Comparison of ENCODE assay signal across 32 mouse cellular contexts in genomic region chr15:100411731-100412130, GRCm38 (mm10). TPM values are rescaled to one million over a fixed set of nuclear protein-coding genes. Genes with fewer than 3 reads are reported as not detected.
DNase-seq lines count a peak whose midpoint lies in the region; ATAC-seq and TF ChIP-seq lines count a peak whose summit lies in the region.
"Had no signal": no experiment of that assay in that cellular context is flagged by ENCODE, and none has a peak within 500 bp of the region (broad histone marks: within the 10 kb centered on the region; RNA-seq: fewer than 3 reads in every experiment).

No protein-coding gene starts in this region.

- H3K27ac ChIP-seq in intestine, embryonic 16.5 days (ENCODE audit: low read length): peak overlapping the region; percentile 63
- H3K27ac ChIP-seq in intestine, embryonic 15.5 days: no peak overlapping the region
- no peak overlapping the region for H3K27ac ChIP-seq in liver, adult 2 months (replicated peaks; ENCODE audit: insufficient read depth, low read depth, low read length)
- peak overlapping the region; percentile 87 for H3K27ac ChIP-seq in liver, embryonic 15.5 days (replicated peaks)
- H3K27ac ChIP-seq: embryonic facial prominence, embryonic 10.5 days; embryonic facial prominence, embryonic 15.5 days; forebrain, embryonic 12.5 days; hindbrain, embryonic 10.5 days; hindbrain, embryonic 15.5 days; limb, embryonic 12.5 days; macrophage; midbrain, embryonic 13.5 days; neural tube, embryonic 13.5 days had no signal

- H3K9ac ChIP-seq in intestine, embryonic 16.5 days (ENCODE audit: low read depth, low read length): no peak overlapping the region
- no peak overlapping the region for H3K9ac ChIP-seq in intestine, embryonic 15.5 days
- H3K9ac ChIP-seq in liver, adult 2 months (ENCODE audit: low read depth, low read length): no peak overlapping the region
- H3K9ac ChIP-seq in liver, embryonic 15.5 days: 0 out of 2 replicates have a peak overlapping the region, but pooled peaks have one; percentile 1
- H3K9ac ChIP-seq: embryonic facial prominence, embryonic 15.5 days; forebrain, embryonic 12.5 days; forebrain, postnatal 0 days; hindbrain, embryonic 15.5 days; limb, embryonic 12.5 days; midbrain, embryonic 13.5 days; neural tube, embryonic 13.5 days had no signal

- H3K79me2 ChIP-seq in liver, adult 2 months (ENCODE audit: control insufficient read depth, insufficient read depth, low read length): peaks cover 20% of the 10 kb centered on the region

- no peak for TF ChIP-seq POLR2A in liver, adult 2 months (IDR thresholded peaks at IDR 0.05; ENCODE audit: extremely low read depth, insufficient read depth, low read length)

- no peak overlapping the region for H3K4me2 ChIP-seq in intestine, embryonic 16.5 days (ENCODE audit: low read depth, low read length)
- no peak overlapping the region for H3K4me2 ChIP-seq in intestine, embryonic 15.5 days (replicated peaks)
- peak overlapping the region; percentile 57; the same call in 1 of the 2 replicates for H3K4me2 ChIP-seq in liver, embryonic 15.5 days
- H3K4me2 ChIP-seq: embryonic facial prominence, embryonic 15.5 days; forebrain, embryonic 12.5 days; heart, embryonic 11.5 days; hindbrain, embryonic 15.5 days; limb, embryonic 12.5 days; midbrain, embryonic 13.5 days; neural tube, embryonic 13.5 days had no signal

- H3K4me3 ChIP-seq in intestine, embryonic 16.5 days (ENCODE audit: low read length): no peak overlapping the region
- no peak overlapping the region for H3K4me3 ChIP-seq in intestine, embryonic 15.5 days (replicated peaks)
- no peak overlapping the region for H3K4me3 ChIP-seq in liver, adult 2 months (ENCODE audit: insufficient read depth, low read depth, low read length)
- H3K4me3 ChIP-seq in liver, embryonic 15.5 days (replicated peaks): no peak overlapping the region
- H3K4me3 ChIP-seq: embryonic facial prominence, embryonic 10.5 days; embryonic facial prominence, embryonic 15.5 days; forebrain, embryonic 12.5 days; hindbrain, embryonic 10.5 days; hindbrain, embryonic 15.5 days; limb, embryonic 12.5 days; midbrain, embryonic 13.5 days; neural tube, embryonic 13.5 days had no signal

- peaks cover 7% of the 10 kb centered on the region for H3K4me1 ChIP-seq in intestine, embryonic 16.5 days (ENCODE audit: control insufficient read depth, insufficient read depth, low read length)
- peaks cover 13% of the 10 kb centered on the region for H3K4me1 ChIP-seq in intestine, embryonic 15.5 days (replicated peaks)
- peaks cover 16% of the 10 kb centered on the region for H3K4me1 ChIP-seq in liver, adult 2 months (ENCODE audit: control insufficient read depth, insufficient read depth, low read length)
- peaks cover 78% of the 10 kb centered on the region for H3K4me1 ChIP-seq in liver, embryonic 15.5 days (replicated peaks)
- H3K4me1 ChIP-seq: hindbrain, embryonic 15.5 days; midbrain, embryonic 13.5 days had no signal

- 84% methylated on average over 5 of the region's 5 CpGs for WGBS in intestine, embryonic 16.5 days
- WGBS in intestine, embryonic 15.5 days: 81% methylated on average over 5 of the region's 5 CpGs
- WGBS in liver, adult 2 months: 56% methylated on average over 5 of the region's 5 CpGs
- WGBS in liver, embryonic 15.5 days (ENCODE audit: insufficient replicate concordance): 77% methylated on average over 5 of the region's 5 CpGs

- no peak for ATAC-seq in intestine, embryonic 16.5 days
- no peak for ATAC-seq in intestine, embryonic 15.5 days
- ATAC-seq in liver, embryonic 15.5 days (ENCODE audit: insufficient read depth): no peak
- ATAC-seq: forebrain, postnatal 0 days; inflammation-experienced regulatory T-cells, adult 6 months; midbrain, embryonic 13.5 days had no signal

- peak; percentile 59 for DNase-seq in liver, adult 2 months (ENCODE audit: extremely low read depth, low read depth, low spot score)
- DNase-seq in liver: no peak
- no peak for DNase-seq in urinary bladder, postnatal 36 days (ENCODE audit: low spot score in 2 of 2)
- DNase-seq: cerebellum, adult 8-10 months; cerebellum, postnatal 25 days; forebrain, postnatal 0 days; gastrocnemius, postnatal 25 days; heart, adult 11 months; heart, postnatal 10 days; thymus, postnatal 4 days had no signal

- peaks cover 16% of the 10 kb centered on the region; the same call in 1 of the 2 replicates for H3K36me3 ChIP-seq in intestine, embryonic 16.5 days (ENCODE audit: control insufficient read depth, insufficient read depth, low read length)
- peaks cover 8% of the 10 kb centered on the region; the same call in 1 of the 2 replicates for H3K36me3 ChIP-seq in intestine, embryonic 15.5 days
- peaks cover 5% of the 10 kb centered on the region for H3K36me3 ChIP-seq in liver, adult 2 months (ENCODE audit: control insufficient read depth, insufficient read depth, low read length)
- H3K36me3 ChIP-seq in liver, embryonic 15.5 days (replicated peaks): peaks cover 74% of the 10 kb centered on the region

- no peak for TF ChIP-seq CTCF in liver, adult 2 months (IDR thresholded peaks at IDR 0.05; ENCODE audit: low read depth, low read length)

- H3K27me3 ChIP-seq in intestine, embryonic 16.5 days (replicated peaks; ENCODE audit: control insufficient read depth, insufficient read depth, low read length): no peaks in the 10 kb centered on the region
- no peaks in the 10 kb centered on the region for H3K27me3 ChIP-seq in intestine, embryonic 15.5 days (replicated peaks)
- H3K27me3 ChIP-seq in liver, adult 2 months (ENCODE audit: control insufficient read depth, insufficient read depth, low read length): no peaks in the 10 kb centered on the region
- no peaks in the 10 kb centered on the region for H3K27me3 ChIP-seq in liver, embryonic 15.5 days
- H3K27me3 ChIP-seq: embryonic facial prominence, embryonic 15.5 days; forebrain, embryonic 12.5 days; hindbrain, embryonic 15.5 days; limb, embryonic 12.5 days; midbrain, embryonic 13.5 days; neural tube, embryonic 13.5 days had no signal

- H3K9me3 ChIP-seq in intestine, embryonic 16.5 days (ENCODE audit: control insufficient read depth, low read length): no peaks in the 10 kb centered on the region
- H3K9me3 ChIP-seq in intestine, embryonic 15.5 days: no peaks in the 10 kb centered on the region
- H3K9me3 ChIP-seq in liver, embryonic 15.5 days (replicated peaks): no peaks in the 10 kb centered on the region
- H3K9me3 ChIP-seq: embryonic facial prominence, embryonic 10.5 days; embryonic facial prominence, embryonic 15.5 days; forebrain, embryonic 12.5 days; hindbrain, embryonic 10.5 days; hindbrain, embryonic 15.5 days; limb, embryonic 12.5 days; midbrain, embryonic 13.5 days; neural tube, embryonic 13.5 days had no signal

RNA-seq across cellular contexts. Expression of gene Gm5475, which starts 10.2 kb away (rescaled TPM):
- 0.11 and 0.18 TPM in 2 replicates for polyA plus RNA-seq in intestine, embryonic 16.5 days (2015; fragmentation: Nextera tagmentation; extraction: Ambion mirVana)
- 0.13 and 0.19 TPM in 2 replicates for polyA plus RNA-seq in intestine, embryonic 15.5 days (2015; fragmentation: Nextera tagmentation; extraction: Ambion mirVana)
- total RNA-seq in liver, adult 2 months (2014; rRNA removed): not detected in 2 replicates
- not detected in 2 replicates for polyA plus RNA-seq in liver, adult 2 months (2012; rRNA removed)
- 0.05 TPM in 2 replicates for polyA plus RNA-seq in liver, embryonic 15.5 days (2015; fragmentation: Nextera tagmentation; extraction: Ambion mirVana)
- total RNA-seq: adrenal gland, adult 18-20 months; forebrain, postnatal 0 days; gastrocnemius, postnatal 25 days; heart, postnatal 10 days; layer of hippocampus, adult 18-20 months; left cerebral cortex, adult 18-20 months; megakaryocyte-erythroid progenitor cell, adult 5-6 weeks had no signal
- polyA plus RNA-seq: embryonic facial prominence, embryonic 10.5 days; heart, embryonic 11.5 days; hindbrain, embryonic 10.5 days; lung, adult 2 months; macrophage had no signal

RNA-seq across cellular contexts. Expression of gene Slc11a2, which starts 13.1 kb away (rescaled TPM):
- polyA plus RNA-seq in intestine, embryonic 16.5 days (2015; fragmentation: Nextera tagmentation; extraction: Ambion mirVana): 40.7 and 47.2 TPM in 2 replicates
- 29.8 and 29.9 TPM in 2 replicates for polyA plus RNA-seq in intestine, embryonic 15.5 days (2015; fragmentation: Nextera tagmentation; extraction: Ambion mirVana)
- total RNA-seq in liver, adult 2 months (2014; rRNA removed): 14.5 and 22.3 TPM in 2 replicates
- 23.2 and 25.2 TPM in 2 replicates for polyA plus RNA-seq in liver, adult 2 months (2012; rRNA removed)
- 39.7 and 43.9 TPM in 2 replicates for polyA plus RNA-seq in liver, embryonic 15.5 days (2015; fragmentation: Nextera tagmentation; extraction: Ambion mirVana)

RNA-seq across cellular contexts. Expression of gene Higd1c, which starts 47.4 kb away (rescaled TPM):
- polyA plus RNA-seq in intestine, embryonic 16.5 days (2015; fragmentation: Nextera tagmentation; extraction: Ambion mirVana): not detected in 2 replicates
- polyA plus RNA-seq in intestine, embryonic 15.5 days (2015; fragmentation: Nextera tagmentation; extraction: Ambion mirVana): 0.40 TPM in 1 of 2 replicates, not detected in the other
- not detected in 2 replicates for total RNA-seq in liver, adult 2 months (2014; rRNA removed)
- not detected in 2 replicates for polyA plus RNA-seq in liver, adult 2 months (2012; rRNA removed)
- not detected in 2 replicates for polyA plus RNA-seq in liver, embryonic 15.5 days (2015; fragmentation: Nextera tagmentation; extraction: Ambion mirVana)
- total RNA-seq: adrenal gland, adult 18-20 months; forebrain, postnatal 0 days; gastrocnemius, postnatal 25 days; heart, postnatal 10 days; layer of hippocampus, adult 18-20 months; layer of hippocampus, postnatal 10 days; left cerebral cortex, adult 18-20 months; left cerebral cortex, postnatal 14 days; megakaryocyte-erythroid progenitor cell, adult 5-6 weeks had no signal
- polyA plus RNA-seq: embryonic facial prominence, embryonic 10.5 days; embryonic facial prominence, embryonic 15.5 days; forebrain, embryonic 12.5 days; forebrain, postnatal 0 days; heart, embryonic 11.5 days; inflammation-experienced regulatory T-cells, adult 6 months; limb, embryonic 12.5 days; lung, adult 2 months; macrophage; midbrain, embryonic 13.5 days; thymus, postnatal 0 days had no signal

RNA-seq across cellular contexts. Expression of gene Letmd1, which starts 57.1 kb away (rescaled TPM):
- 31.3 and 33.7 TPM in 2 replicates for polyA plus RNA-seq in intestine, embryonic 16.5 days (2015; fragmentation: Nextera tagmentation; extraction: Ambion mirVana)
- 31.2 and 32.9 TPM in 2 replicates for polyA plus RNA-seq in intestine, embryonic 15.5 days (2015; fragmentation: Nextera tagmentation; extraction: Ambion mirVana)
- 18.7 and 21.1 TPM in 2 replicates for total RNA-seq in liver, adult 2 months (2014; rRNA removed)
- 38.7 and 39.9 TPM in 2 replicates for polyA plus RNA-seq in liver, adult 2 months (2012; rRNA removed)
- polyA plus RNA-seq in liver, embryonic 15.5 days (2015; fragmentation: Nextera tagmentation; extraction: Ambion mirVana): 11.9 and 14.3 TPM in 2 replicates

RNA-seq across cellular contexts. Expression of gene Mettl7a2, which starts 58.7 kb away (rescaled TPM):
- not detected in 2 replicates for polyA plus RNA-seq in intestine, embryonic 16.5 days (2015; fragmentation: Nextera tagmentation; extraction: Ambion mirVana)
- polyA plus RNA-seq in intestine, embryonic 15.5 days (2015; fragmentation: Nextera tagmentation; extraction: Ambion mirVana): not detected in 2 replicates
- total RNA-seq in liver, adult 2 months (2014; rRNA removed): 0.13 TPM in 1 of 2 replicates, not detected in the other
- polyA plus RNA-seq in liver, adult 2 months (2012; rRNA removed): 0.05 and 0.18 TPM in 2 replicates
- not detected in 2 replicates for polyA plus RNA-seq in liver, embryonic 15.5 days (2015; fragmentation: Nextera tagmentation; extraction: Ambion mirVana)
- total RNA-seq: forebrain, postnatal 0 days; megakaryocyte-erythroid progenitor cell, adult 5-6 weeks had no signal
- polyA plus RNA-seq: embryonic facial prominence, embryonic 10.5 days; embryonic facial prominence, embryonic 15.5 days; forebrain, embryonic 12.5 days; forebrain, postnatal 0 days; heart, embryonic 11.5 days; hindbrain, embryonic 10.5 days; hindbrain, embryonic 15.5 days; inflammation-experienced regulatory T-cells, adult 6 months; limb, embryonic 12.5 days; lung, adult 2 months; macrophage; midbrain, embryonic 13.5 days; neural tube, embryonic 13.5 days; thymus, postnatal 0 days had no signal

Comparison
In these comparisons a context has a peak if more than half of its experiments do, and no peak if none do; other contexts are left out.
1. H3K27ac ChIP-seq: peak in intestine, embryonic 16.5 days (single experiment) and liver, embryonic 15.5 days (single experiment); none in intestine, embryonic 15.5 days (single experiment) and liver, adult 2 months (single experiment).